Mouse (Mus musculus): Measurements from ENCODE around the gene Kirrel. TPM values are rescaled to one million over a fixed set of nuclear protein-coding genes. Genes with fewer than 3 reads are reported as not detected.

Gene Kirrel
- polyA plus RNA-seq, 1 experiment, result 22.9 TPM

GRCm38 (mm10) chr3:87165291-87165881 lies 9.2 kb downstream of the Kirrel start:
- no peak for TF ChIP-seq CTCF (IDR thresholded peaks at IDR 0.05; ENCODE audit: borderline replicate concordance, extremely low read depth, insufficient read depth, insufficient read length)
- no peak for TF ChIP-seq POLR2A (IDR thresholded peaks at IDR 0.05; ENCODE audit: borderline replicate concordance, extremely low read depth, insufficient read depth, insufficient read length, poor library complexity, severe bottlenecking)
- peak; percentile 57 for DNase-seq (ENCODE audit: low read depth)

GRCm38 (mm10) chr3:87164099-87164815 lies 10.3 kb downstream of the Kirrel start:
- no peak for DNase-seq (ENCODE audit: low read depth)
- TF ChIP-seq POLR2A (IDR thresholded peaks at IDR 0.05; ENCODE audit: borderline replicate concordance, extremely low read depth, insufficient read depth, insufficient read length, poor library complexity, severe bottlenecking) (no peak), CTCF (IDR thresholded peaks at IDR 0.05; ENCODE audit: borderline replicate concordance, extremely low read depth, insufficient read depth, insufficient read length) (no peak)

- DNase-seq (ENCODE audit: low read depth), result no peak
- no peak for TF ChIP-seq POLR2A (IDR thresholded peaks at IDR 0.05; ENCODE audit: borderline replicate concordance, extremely low read depth, insufficient read depth, insufficient read length, poor library complexity, severe bottlenecking)
- no peak for TF ChIP-seq CTCF (IDR thresholded peaks at IDR 0.05; ENCODE audit: borderline replicate concordance, extremely low read depth, insufficient read depth, insufficient read length)
Observed at GRCm38 (mm10) chr3:87163116-87163515, 11.4 kb downstream of the Kirrel start.

GRCm38 (mm10) chr3:87162380-87162779 lies 12.2 kb downstream of the Kirrel start:
- DNase-seq (ENCODE audit: low read depth), result no peak

GRCm38 (mm10) chr3:87161601-87162000 lies 12.9 kb downstream of the Kirrel start:
- no peak for TF ChIP-seq CTCF (IDR thresholded peaks at IDR 0.05; ENCODE audit: borderline replicate concordance, extremely low read depth, insufficient read depth, insufficient read length)
- no peak for TF ChIP-seq POLR2A (IDR thresholded peaks at IDR 0.05; ENCODE audit: borderline replicate concordance, extremely low read depth, insufficient read depth, insufficient read length, poor library complexity, severe bottlenecking)

More at GRCm38 (mm10) chr3:87162380-87162779, 12.2 kb downstream of the Kirrel start:
- TF ChIP-seq CTCF (IDR thresholded peaks at IDR 0.05; ENCODE audit: borderline replicate concordance, extremely low read depth, insufficient read depth, insufficient read length) (no peak), POLR2A (IDR thresholded peaks at IDR 0.05; ENCODE audit: borderline replicate concordance, extremely low read depth, insufficient read depth, insufficient read length, poor library complexity, severe bottlenecking) (no peak)

DNA sequence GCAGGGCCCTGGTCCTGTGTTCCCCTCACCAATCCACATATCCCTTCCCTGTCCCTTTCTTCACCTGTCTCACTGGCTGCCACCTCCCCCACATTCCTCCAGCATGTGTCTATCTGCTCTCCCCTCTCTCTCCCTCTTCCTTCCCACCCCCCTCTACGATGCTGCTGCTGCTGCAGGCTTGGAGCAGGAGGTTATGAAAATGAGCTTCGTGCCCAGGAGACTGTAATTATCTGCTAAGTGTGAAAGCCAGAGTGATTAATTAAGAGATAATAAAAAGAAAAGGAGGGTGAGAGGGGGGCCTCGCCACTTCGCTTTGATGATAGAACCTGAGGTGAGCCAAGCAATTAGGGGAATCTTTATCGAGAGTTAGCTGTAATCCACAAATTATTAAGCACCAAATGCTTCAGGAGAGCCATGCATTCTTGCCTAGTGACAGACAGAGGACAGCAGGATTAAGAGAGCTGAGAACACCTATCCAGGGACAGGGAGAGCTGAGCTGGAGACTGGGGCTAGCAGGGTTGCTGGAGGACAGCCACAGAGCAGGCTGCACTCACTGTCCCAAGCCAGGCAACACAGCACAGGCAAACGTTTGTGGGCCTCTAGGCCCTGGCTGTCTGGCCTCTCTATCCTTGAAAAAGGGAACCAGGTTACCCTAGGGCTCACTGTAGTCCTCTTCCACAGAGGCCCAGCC lies 13.6 kb downstream of the Kirrel start:
- DNase-seq (ENCODE audit: low read depth), result peak; percentile 93
- no peak for TF ChIP-seq CTCF (IDR thresholded peaks at IDR 0.05; ENCODE audit: borderline replicate concordance, extremely low read depth, insufficient read depth, insufficient read length)
- TF ChIP-seq POLR2A (IDR thresholded peaks at IDR 0.05; ENCODE audit: borderline replicate concordance, extremely low read depth, insufficient read depth, insufficient read length, poor library complexity, severe bottlenecking), result no peak

More at GRCm38 (mm10) chr3:87161601-87162000, 12.9 kb downstream of the Kirrel start:
- no peak for DNase-seq (ENCODE audit: low read depth)

DNA sequence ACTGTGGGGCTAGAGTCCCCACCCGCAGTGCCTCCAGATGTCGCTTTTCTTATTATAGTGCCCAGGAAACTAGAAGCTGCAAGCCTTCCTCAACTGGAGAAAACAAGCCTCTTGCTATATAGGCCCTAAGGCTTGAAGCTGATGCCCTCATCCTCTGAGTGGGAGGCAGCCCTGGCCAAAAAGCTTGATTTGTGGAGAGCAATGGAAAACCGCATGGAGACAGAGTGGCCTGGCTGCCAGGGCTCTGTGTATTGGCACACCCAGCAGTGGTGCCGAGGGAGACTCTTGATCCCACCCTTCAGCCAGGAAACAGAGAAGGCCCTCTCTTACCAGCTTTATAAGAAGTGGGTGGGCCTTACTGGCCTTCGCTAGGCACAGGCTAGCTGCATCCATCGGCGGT lies 15.4 kb downstream of the Kirrel start:
- DNase-seq (ENCODE audit: low read depth), result no peak
- TF ChIP-seq POLR2A (IDR thresholded peaks at IDR 0.05; ENCODE audit: borderline replicate concordance, extremely low read depth, insufficient read depth, insufficient read length, poor library complexity, severe bottlenecking), result no peak
- TF ChIP-seq CTCF (IDR thresholded peaks at IDR 0.05; ENCODE audit: borderline replicate concordance, extremely low read depth, insufficient read depth, insufficient read length), result no peak

- peak; percentile 63 for DNase-seq (ENCODE audit: low read depth)
Observed at GRCm38 (mm10) chr3:87157767-87158291, 16.7 kb downstream of the Kirrel start.

DNA sequence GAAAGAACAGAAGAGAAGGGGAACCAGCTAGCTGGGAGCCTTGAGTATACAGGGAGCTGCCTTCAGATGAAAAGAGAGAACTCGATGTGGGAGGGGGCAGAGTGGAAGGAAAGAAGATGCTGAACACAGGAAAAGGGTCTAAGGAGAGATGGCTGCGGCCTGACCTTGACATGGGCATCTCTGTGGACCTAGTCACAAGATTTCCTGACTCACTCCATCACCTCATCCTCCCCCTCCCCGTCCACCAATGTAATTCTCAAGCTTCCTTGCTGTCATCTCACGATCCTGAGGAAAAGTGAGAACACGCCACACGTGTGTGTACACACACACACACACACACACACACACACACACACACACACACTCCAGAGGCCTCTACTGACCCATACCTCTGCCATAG lies 17.2 kb downstream of the Kirrel start:
- no peak for TF ChIP-seq CTCF (IDR thresholded peaks at IDR 0.05; ENCODE audit: borderline replicate concordance, extremely low read depth, insufficient read depth, insufficient read length)
- TF ChIP-seq POLR2A (IDR thresholded peaks at IDR 0.05; ENCODE audit: borderline replicate concordance, extremely low read depth, insufficient read depth, insufficient read length, poor library complexity, severe bottlenecking), result no peak
- no peak for DNase-seq (ENCODE audit: low read depth)

More at GRCm38 (mm10) chr3:87157767-87158291, 16.7 kb downstream of the Kirrel start:
- no peak for TF ChIP-seq CTCF (IDR thresholded peaks at IDR 0.05; ENCODE audit: borderline replicate concordance, extremely low read depth, insufficient read depth, insufficient read length)
- TF ChIP-seq POLR2A (IDR thresholded peaks at IDR 0.05; ENCODE audit: borderline replicate concordance, extremely low read depth, insufficient read depth, insufficient read length, poor library complexity, severe bottlenecking), result no peak

DNA sequence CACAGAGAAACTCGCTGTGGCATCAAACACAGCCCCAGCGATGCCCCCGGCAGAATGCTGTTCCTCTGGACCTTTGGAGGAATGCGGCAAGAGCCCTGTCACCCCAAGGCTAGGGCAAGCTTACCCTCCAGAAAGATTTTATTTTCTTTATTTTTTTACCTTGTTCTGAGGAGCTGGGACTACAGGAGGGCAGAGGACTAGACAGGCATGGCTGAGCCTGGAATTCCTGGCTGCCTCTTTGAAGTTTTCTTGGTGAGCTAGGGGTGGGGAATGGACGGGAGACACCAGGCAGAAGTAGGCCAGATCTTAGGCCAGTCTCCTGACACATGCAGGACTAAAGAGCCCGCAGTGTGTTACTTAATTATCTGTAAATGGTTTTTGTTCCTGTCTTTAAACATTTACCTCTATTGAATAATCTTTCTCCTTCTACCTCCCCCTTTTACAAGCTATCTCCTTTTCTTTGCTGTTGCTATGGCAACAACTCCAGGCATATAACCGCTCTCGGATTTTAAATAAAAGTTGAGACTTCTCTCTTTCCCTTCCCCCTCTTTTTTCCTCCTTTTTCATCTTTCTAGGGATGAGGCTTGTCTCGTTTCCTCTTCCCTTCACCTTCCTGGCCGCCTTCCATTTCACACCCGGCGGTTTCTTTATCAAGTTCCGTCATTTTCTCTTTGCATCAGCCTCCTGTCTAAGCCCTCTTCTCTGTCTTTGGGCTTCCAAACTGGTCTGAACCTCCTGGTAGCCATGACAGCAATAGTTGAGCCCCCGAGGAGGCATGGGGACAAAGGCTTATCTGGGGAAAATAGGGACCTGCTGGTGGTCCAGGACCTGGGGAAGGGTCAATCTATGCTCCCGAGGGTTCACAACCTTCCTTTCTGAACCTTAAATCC lies 19.9 kb downstream of the Kirrel start:
- peak; percentile 78 for DNase-seq (ENCODE audit: low read depth)
- TF ChIP-seq POLR2A (IDR thresholded peaks at IDR 0.05; ENCODE audit: borderline replicate concordance, extremely low read depth, insufficient read depth, insufficient read length, poor library complexity, severe bottlenecking) (no peak), CTCF (IDR thresholded peaks at IDR 0.05; ENCODE audit: borderline replicate concordance, extremely low read depth, insufficient read depth, insufficient read length) (no peak)
